Mouse (Mus musculus) liver, embryonic 14.5 days (tissue): Measurements from ENCODE around the gene Spata2l. TPM values are rescaled to one million over a fixed set of nuclear protein-coding genes. Genes with fewer than 3 reads are reported as not detected.
A peak's percentile ranks its signal among the peaks of the same experiment; 100 is the strongest.

Experiments
- ATAC-seq: fragments of 200-750 bp; cut with Nextera tagmentation; 2 replicates; pipeline ENCODE4 v1.8.0; 2017; ENCODE audit warnings: moderate number of reproducible peaks, mild to moderate bottlenecking, moderate library complexity; ENCODE audit not compliant: insufficient read depth
- DNase-seq, 3 experiments: peaks; one replicate each; pipeline ENCODE4 v3.0.0-alpha.2; 2012 to 2013; ENCODE audit warnings: low read depth in 3 of 3, low spot score in 3 of 3
- H3K27ac ChIP-seq: fragments of 300-500 bp; sonication (generic); 2 replicates; pipeline ENCODE4 v1.5.1; 2014; ENCODE audit warnings: moderate library complexity, mild to moderate bottlenecking, control low read depth, inconsistent platforms
- H3K27me3 ChIP-seq: fragments of 300-500 bp; sonication (generic); 2 replicates; pipeline ENCODE4 v1.6.1; 2014; ENCODE audit warnings: mild to moderate bottlenecking, low read length, moderate library complexity; ENCODE audit not compliant: control insufficient read depth, insufficient read depth
- H3K36me3 ChIP-seq: fragments of 300-500 bp; sonication (generic); replicated peaks from 2 replicates; pipeline ENCODE4 v1.6.1; 2014; ENCODE audit warnings: low read depth; ENCODE audit not compliant: control insufficient read depth, insufficient read depth
- H3K4me1 ChIP-seq, 2 experiments: fragments of 200-500 bp in 1 of 2; fragments of 300-500 bp in 1 of 2; sonication (generic) in 1 of 2; replicated peaks; 2 replicates each; pipeline ENCODE4 v1.6.1; 2012 to 2014; ENCODE audit warnings: antibody characterized with exemption in 1 of 2, inconsistent platforms in 1 of 2, low read length in 1 of 2; ENCODE audit not compliant: control insufficient read depth in 2 of 2, insufficient read depth in 2 of 2
- H3K4me2 ChIP-seq: fragments of 300-500 bp; sonication (generic); 2 replicates; pipeline ENCODE4 v1.6.1; 2014; ENCODE audit warnings: low read depth, mild to moderate bottlenecking, control low read depth, moderate library complexity
- H3K4me3 ChIP-seq, 2 experiments: fragments of 200-500 bp in 1 of 2; fragments of 300-500 bp in 1 of 2; sonication (generic) in 1 of 2; 2 replicates each; pipeline ENCODE4 v1.5.1; 2012 to 2014; ENCODE audit warnings: low read depth in 2 of 2, low read length in 2 of 2, mild to moderate bottlenecking in 2 of 2, control low read depth in 1 of 2, inconsistent platforms in 1 of 2, moderate library complexity in 1 of 2; ENCODE audit not compliant: insufficient read depth in 1 of 2
- H3K9ac ChIP-seq: fragments of 300-500 bp; sonication (generic); replicated peaks from 2 replicates; pipeline ENCODE4 v1.6.1; 2014; ENCODE audit warnings: mild to moderate bottlenecking, control low read depth, moderate library complexity
- H3K9me3 ChIP-seq: fragments of 300-500 bp; sonication (generic); 2 replicates; pipeline ENCODE4 v1.6.1; 2016; ENCODE audit warnings: low read length, mixed read lengths; ENCODE audit not compliant: control insufficient read depth
- CTCF ChIP-seq: IDR thresholded peaks from 2 replicates; pipeline ENCODE4 v1.5.1; 2016; ENCODE audit warnings: antibody characterized with exemption, low read depth, control low read depth
- EP300 ChIP-seq: IDR thresholded peaks from 2 replicates; pipeline ENCODE4 v1.6.1; 2016; ENCODE audit warnings: antibody characterized with exemption, low read depth
- WGBS: fragments of 180-500 bp; shearing (Covaris S2); extraction: QIAGEN DNeasy Blood & Tissue Kit; methylation state at CpG from one replicate; pipeline ENCODE4 v1.1.7; 2014; ENCODE audit not compliant: insufficient replicate concordance; 5-methylcytosine and 5-hydroxymethylcytosine counted together
- polyA plus RNA-seq, 2 experiments: library from polyadenylated mRNA; depleted of rRNA in 1 of 2; stranded (reverse) in 1 of 2; unstranded in 1 of 2; fragments of >200 nt; fragmentation: Nextera tagmentation in 1 of 2; extraction: Ambion mirVana in 1 of 2; gene quantifications; 2 replicates each; pipeline versions ENCODE4 v1.2.1 to v1.2.3; 2012 to 2014

Gene Spata2l
- polyA plus RNA-seq, 2 experiments = 0.87 to 1.5 TPM

DNA sequence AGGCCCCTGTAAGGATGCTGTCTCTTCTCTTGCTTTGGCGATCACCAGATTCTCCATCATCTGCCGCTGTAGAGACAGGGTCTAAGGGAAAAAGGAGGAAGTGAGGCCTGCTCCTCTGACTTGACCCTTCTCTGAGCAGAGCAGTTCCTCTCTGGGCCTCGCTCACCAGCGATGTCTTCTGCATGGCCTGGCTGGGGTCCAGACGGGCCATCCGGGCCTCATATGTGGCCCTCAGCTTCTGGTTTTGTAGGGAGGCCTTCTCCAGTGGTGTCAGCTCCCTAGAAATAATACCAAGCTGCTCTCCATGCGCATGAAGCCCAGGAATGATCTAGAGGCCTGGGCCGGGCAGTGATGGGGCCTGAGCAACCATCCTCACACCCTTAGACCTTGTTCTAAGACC, 12.6 kb upstream of the Spata2l start:
- no peaks in the 10 kb centered on the region for H3K27me3 ChIP-seq
- TF ChIP-seq CTCF (no peak), EP300 (no peak)
- WGBS = 67% methylated on average over 8 of the region's 8 CpGs
- H3K4me2 ChIP-seq = no peak overlapping the region
- no peak overlapping the region for H3K4me3 ChIP-seq
- DNase-seq (no peak), ATAC-seq (no peak)
- H3K9me3 ChIP-seq = no peaks in the 10 kb centered on the region
- peaks cover 3 to 5% of the 10 kb centered on the region in 2 experiments for H3K4me1 ChIP-seq
- H3K27ac ChIP-seq = no peak overlapping the region
- no peak overlapping the region for H3K9ac ChIP-seq
- H3K36me3 ChIP-seq = no peaks in the 10 kb centered on the region; the same call in 1 of the 2 replicates

DNA sequence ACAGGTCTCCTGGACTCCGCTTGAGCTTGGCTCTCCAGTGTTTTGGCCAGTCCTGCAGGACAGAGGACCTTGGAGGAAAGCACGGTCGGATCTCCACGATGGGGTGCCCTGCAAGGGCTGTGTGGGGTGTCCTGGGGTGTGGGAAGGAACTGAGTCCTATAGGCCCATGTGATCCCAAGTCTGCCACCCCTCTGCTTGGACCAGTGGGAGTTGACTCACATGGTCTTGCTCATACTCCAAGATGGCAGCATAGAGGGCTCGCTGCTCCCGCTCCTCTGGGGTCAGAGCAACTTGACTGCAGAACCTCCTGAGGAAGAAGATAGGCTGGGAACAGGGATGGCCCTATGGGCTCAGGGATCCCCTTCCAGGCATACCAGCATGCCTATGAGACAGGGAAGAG, 11.7 kb upstream of the Spata2l start:
- Histone ChIP-seq H3K4me2 (no peak overlapping the region), H3K4me1 (no peaks in the 10 kb centered on the region), H3K27ac (no peak overlapping the region), H3K9me3 (no peaks in the 10 kb centered on the region), H3K36me3 (no peaks in the 10 kb centered on the region; the same call in 1 of the 2 replicates), H3K9ac (no peak overlapping the region), H3K27me3 (no peaks in the 10 kb centered on the region), H3K4me3 (no peak overlapping the region)
- TF ChIP-seq EP300 (no peak), CTCF (no peak)
- DNase-seq = no peak
- WGBS = 87% methylated on average over 6 of the region's 6 CpGs
- ATAC-seq = no peak

DNA sequence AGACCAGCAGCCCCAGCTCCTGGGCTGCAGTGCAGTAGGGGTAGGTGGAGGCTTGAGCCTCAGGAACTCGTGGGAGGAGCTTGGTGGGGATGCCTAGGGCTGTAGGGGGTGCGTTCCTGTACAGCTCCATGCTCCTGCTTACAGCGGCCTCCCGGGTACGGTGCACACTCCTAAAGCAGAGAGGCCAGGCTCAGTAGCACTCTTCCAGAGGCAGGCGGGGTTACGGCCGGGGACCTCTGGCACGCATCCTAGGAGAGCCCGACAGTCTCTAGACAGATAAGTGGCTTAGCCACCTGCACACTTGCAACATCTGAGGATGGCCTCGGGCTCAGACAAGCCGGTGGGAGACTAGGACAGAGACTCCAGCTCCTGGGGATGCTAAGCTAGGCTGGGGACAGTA, 9.5 kb upstream of the Spata2l start:
- H3K4me3 ChIP-seq = no peak overlapping the region
- no peaks in the 10 kb centered on the region; the same call in 1 of the 2 replicates for H3K36me3 ChIP-seq
- no peaks in the 10 kb centered on the region for H3K9me3 ChIP-seq
- 80% methylated on average over 12 of the region's 12 CpGs for WGBS
- TF ChIP-seq EP300 (no peak), CTCF (no peak)
- DNase-seq (no peak), ATAC-seq (no peak)
- no peak overlapping the region for H3K9ac ChIP-seq
- no peak overlapping the region for H3K4me2 ChIP-seq
- no peaks in the 10 kb centered on the region for H3K4me1 ChIP-seq
- H3K27ac ChIP-seq = no peak overlapping the region
- H3K27me3 ChIP-seq = no peaks in the 10 kb centered on the region

GRCm38 (mm10) chr8:123244382-123244781, 8.3 kb upstream of the Spata2l start:
- Histone ChIP-seq H3K9me3 (no peaks in the 10 kb centered on the region), H3K4me3 (no peak overlapping the region), H3K27me3 (no peaks in the 10 kb centered on the region), H3K36me3 (no peaks in the 10 kb centered on the region), H3K9ac (no peak overlapping the region), H3K4me1 (no peaks in the 10 kb centered on the region), H3K4me2 (no peak overlapping the region), H3K27ac (no peak overlapping the region)
- ATAC-seq = no peak
- 60% methylated on average over 4 of the region's 4 CpGs for WGBS
- TF ChIP-seq CTCF (no peak), EP300 (no peak)
- no peak for DNase-seq

GRCm38 (mm10) chr8:123243053-123243452, 7.0 kb upstream of the Spata2l start:
- 61% methylated on average over 11 of the region's 11 CpGs for WGBS
- no peaks in the 10 kb centered on the region for H3K27me3 ChIP-seq
- TF ChIP-seq CTCF = peak; percentile 57
- TF ChIP-seq EP300 = no peak

More at GRCm38 (mm10) chr8:123243053-123243452, 7.0 kb upstream of the Spata2l start:
- no peaks in the 10 kb centered on the region for H3K4me1 ChIP-seq
- DNase-seq (no peak), ATAC-seq (0 out of 2 replicates have a peak, but pooled peaks have one; percentile 9)
- no peak overlapping the region for H3K27ac ChIP-seq
- no peaks in the 10 kb centered on the region for H3K36me3 ChIP-seq
- H3K4me3 ChIP-seq = no peak overlapping the region
- H3K4me2 ChIP-seq = no peak overlapping the region
- H3K9me3 ChIP-seq = no peaks in the 10 kb centered on the region
- no peak overlapping the region for H3K9ac ChIP-seq
